Mouse (Mus musculus) ES-CJ7 (cell line): Measurements from ENCODE around the gene Slc2a4.
A peak's percentile ranks its signal among the peaks of the same experiment; 100 is the strongest.

Experiments used
- DNase-seq: peaks from one replicate; pipeline ENCODE4 v3.0.0; 2011; ENCODE audit warnings: low read depth, low spot score

Gene Slc2a4

DNA sequence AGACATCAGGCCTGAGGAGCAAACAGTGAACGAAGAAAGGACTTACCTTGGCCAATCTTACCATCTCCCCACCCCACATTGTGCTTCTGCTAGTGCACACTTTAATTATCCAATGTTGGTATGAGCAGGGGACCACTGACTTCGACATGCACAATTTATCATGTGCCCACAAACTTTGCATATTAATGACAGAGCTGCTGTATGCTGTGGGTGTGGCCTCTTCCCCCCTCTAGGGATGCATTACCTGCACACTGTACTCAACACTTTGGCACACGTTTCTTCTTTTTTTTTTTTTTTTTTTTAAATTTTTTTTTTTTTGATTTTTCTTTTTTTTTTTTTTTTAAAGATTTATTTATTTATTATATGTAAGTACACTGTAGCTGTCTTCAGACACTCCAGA is 22.8 kb upstream of the Slc2a4 start:
- DNase-seq: no peak

DNA sequence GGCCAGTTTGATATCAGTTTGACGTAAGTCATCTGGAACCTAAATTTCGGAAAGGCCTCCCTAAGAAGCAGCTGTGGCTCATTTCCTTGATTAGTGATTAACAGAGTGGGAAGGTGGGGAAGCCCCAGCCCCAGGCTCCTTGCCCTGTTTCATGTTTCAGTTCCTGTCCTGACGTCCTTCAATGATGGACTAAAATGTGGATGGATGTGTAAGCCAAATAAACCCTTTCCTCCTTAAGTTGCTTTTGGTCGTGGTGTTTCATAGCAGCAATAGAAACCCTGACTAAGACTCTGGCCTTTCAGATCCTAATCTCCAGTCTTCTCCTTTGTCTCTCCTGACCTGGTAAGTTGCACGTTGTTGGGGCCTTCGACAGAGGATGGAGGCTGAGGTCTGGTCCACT is 22.2 kb upstream of the Slc2a4 start:
- no peak for DNase-seq

DNA sequence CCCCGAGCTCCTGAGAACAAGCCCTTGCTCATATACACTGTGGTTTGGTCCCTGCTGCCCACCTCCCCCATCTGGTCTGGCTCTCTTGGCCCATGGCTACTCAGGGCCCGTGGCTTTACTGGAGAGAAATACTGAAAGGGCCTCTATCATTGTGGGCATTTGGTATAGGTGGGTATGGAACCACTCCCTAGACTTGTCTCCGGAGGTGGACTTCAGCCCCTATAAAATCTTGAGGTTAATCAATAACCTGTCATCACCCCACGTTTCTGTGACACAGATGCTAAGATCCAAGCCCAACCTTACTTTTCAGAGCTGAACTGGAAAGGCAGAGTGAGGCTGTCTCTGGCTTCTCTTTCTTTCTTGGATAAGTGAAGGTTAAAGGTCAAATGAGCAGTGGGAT is 20.8 kb upstream of the Slc2a4 start:
- no peak for DNase-seq

DNA sequence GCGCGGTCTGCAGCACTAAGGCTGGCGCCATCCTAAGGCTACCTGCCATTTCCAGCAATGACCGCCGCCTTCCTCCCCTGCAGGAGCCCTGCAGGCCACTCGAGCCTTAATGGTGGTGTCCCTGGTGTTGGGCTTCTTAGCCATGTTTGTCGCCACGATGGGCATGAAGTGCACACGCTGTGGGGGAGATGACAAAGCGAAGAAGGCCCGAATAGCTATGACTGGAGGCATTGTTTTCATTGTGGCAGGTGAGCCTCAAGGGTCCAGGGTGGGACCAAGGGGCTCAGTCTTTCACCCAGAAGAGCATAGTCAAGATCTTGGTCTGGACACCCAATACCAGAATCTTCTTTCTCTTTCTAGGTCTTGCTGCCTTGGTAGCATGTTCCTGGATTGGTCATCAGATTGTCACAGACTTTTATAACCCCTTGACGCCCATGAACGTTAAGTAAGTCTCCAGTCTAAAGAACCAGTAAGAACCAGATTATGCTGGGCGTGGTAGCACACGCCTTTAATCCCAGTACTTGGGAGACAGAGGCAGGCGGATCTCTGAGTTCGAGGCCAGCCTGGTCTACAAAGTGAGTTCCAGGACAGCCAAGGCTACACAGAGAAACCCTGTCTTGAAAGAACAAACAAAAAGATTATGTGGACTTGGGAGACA is 19.0 kb upstream of the Slc2a4 start:
- DNase-seq: peak; percentile 48

DNA sequence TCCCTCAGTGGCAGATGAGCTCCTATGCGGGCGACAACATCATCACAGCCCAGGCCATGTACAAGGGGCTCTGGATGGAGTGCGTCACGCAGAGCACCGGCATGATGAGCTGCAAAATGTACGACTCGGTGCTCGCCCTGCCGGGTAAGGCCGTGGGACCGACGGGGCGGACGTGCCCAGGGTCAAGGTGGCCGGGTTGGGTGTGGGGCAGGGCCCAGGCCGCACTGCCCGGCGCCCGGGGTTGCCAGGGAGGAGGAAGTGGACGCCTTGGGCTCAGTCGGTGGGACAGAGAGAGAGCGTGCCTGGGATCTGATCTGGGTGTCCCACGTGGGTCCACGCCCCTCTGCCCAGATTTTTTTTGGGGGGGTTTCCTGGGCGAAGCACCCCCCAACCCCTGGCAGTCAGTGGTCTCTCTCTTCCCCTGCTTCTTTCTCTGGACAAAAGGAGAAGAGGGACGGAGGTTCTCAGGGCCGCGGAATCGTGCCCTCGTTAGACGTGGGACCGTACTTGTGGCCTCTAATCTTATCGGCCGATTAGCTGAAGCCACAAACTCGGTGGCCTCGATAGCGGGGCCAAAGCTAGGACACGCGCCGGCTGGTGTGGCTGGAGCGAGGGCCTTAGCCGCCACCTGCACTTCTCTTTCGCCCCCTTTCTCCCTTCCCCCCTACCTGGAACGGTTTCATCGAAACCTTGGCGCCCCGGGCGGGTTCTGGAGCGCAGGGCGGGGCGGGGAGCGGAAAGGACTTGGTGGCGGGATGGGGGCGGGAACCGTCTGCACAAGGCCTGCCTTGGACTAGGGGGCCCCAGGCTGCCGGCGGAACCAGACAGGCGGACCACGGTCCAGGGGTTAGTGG is 18.2 kb upstream of the Slc2a4 start:
- DNase-seq: peak; percentile 46

DNA sequence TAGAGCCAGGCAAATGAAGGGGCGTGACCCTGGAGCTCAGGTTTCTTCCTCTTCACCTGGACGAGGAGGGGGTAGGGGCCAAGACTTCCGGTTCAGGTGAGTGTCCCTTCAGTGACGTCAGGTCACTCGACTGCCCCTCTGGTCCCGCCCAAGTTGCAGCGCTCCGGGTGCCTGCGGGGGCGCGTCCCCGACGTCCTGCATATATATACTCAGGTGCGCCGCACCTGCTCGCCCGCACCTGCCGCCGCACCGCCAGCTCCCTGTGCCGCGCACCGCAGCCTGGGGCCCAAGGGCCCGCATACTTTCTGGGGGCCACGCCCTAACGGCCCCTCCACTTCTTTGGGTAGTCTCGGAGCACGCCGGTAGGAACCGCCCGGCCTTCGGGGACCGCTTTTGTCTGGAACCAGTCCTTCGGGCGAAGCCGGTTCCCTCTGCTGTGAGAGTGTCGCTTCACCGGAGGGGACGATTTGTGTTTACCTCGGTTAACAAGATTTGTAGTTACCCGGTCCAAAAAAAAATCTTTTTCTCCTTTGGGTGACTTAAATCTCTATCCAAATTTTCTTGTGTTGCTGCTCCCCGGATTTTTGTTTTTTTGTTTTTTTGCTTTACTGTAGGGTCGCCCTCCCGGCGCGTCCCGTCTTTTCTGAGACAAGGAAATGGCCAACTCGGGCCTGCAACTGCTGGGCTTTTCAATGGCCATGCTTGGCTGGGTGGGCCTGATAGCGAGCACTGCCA is 17.4 kb upstream of the Slc2a4 start:
- DNase-seq: peak; percentile 45

DNA sequence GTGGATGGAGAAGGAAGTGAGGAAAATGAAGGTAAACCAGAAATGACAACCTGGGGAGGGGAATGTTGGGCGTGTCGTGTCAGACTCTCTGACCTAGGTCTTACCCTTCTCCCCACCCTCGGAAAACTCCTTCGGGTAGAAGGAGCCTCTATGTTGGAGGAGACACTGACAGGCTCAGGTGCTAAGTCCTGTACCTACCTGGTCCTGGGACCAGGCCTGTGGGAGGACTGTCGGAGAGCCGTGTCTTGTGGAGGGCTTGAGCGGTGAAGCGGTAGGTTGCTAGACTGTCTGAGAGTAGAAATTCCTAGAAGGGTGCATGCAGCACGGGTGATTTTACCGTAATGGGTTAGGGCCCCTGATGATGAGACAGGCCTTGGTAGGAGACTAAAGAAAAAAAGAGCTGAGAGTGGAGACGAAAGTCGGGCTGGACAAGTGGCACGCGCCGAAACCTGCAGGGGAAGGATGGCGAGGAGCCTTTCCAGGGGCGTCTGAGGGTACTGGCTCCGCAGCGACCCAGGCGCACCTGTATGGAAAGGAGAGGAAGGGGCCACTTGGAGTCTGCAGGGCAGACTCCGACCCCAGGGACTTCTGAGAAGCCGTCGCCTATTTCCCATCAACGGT is 16.8 kb upstream of the Slc2a4 start, which contains the start of gene Cldn7:
Gene Cldn7, plus strand, starts transcription at position 130 of the 621 bp plus-strand sequence.
- DNase-seq: no peak

DNA sequence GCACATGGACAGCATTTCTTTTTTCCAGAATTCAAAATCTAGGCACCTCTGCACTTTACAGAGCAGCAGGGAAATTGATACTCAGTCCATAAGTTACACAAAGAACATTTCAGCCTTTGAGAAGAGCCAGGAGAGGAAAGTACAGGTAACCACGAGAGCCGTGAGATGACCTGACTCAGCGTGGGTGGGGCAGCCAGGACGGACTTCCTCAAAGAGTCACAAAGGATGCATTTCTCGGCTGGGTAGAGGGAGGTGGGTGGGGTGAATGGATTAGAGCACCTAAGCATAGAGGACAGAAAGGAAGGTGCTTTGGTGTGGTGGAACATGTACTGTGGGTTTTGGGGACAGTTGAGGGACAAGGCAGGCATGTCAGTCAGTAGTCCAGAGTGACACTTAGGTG is 13.9 kb upstream of the Slc2a4 start:
- no peak for DNase-seq

DNA sequence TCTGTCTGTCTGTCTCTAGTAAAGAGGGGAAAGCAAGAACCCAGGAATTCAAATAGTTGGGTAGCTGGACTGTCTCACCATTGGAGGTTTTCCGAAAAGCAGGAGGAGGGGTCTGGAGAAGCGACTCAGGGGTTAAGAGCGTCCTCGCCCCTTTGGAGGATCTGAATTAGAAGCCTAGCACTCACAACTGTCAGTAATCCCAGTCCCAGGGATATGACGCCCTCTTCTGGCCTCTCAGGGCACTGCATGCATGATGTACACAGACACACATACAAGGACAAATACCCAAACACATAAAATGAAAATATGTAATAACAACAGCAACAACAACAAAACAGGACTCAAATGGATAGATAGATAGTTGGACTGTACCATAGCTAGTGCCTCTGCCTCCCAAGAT is 12.6 kb upstream of the Slc2a4 start:
- DNase-seq: peak; percentile 85

DNA sequence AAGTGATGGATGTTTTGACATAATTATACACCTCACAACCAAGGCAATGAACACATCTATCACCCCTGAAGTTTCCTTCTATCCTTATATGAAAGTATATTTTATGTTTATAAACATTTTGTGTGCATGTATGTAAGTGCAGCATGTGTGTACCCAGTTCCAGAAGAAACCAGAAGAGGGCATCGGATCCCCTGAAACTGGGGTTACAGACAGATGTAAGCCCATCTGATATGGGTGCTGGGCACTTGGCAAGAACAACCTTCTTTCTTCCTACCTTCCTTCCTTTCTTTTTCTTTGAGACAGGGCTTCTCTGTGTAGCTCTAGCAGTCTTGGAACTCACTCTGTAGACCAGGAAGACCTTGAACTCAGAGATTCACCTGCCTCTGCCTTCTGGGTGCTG is 8.2 kb upstream of the Slc2a4 start:
- DNase-seq: no peak

DNA sequence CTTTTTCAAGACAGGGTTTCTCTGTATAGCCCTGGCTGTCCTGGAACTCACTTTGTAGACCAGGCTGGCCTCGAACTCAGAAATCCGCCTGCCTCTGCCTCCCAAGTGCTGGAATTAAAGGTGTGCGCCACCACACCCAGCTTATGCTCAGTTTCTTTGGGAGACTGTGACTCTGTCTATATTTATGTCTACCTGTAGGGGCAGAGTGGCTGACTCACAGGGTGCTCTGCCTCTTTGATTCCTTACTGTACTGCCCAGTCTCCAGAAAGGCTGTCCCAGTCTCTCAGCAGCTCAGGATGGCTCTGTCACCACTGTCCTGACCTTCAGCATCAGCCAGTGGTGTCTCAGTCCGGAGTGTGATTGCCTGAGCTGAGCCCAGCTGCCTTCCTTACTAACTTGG is 7.6 kb upstream of the Slc2a4 start:
- peak; percentile 59 for DNase-seq

DNA sequence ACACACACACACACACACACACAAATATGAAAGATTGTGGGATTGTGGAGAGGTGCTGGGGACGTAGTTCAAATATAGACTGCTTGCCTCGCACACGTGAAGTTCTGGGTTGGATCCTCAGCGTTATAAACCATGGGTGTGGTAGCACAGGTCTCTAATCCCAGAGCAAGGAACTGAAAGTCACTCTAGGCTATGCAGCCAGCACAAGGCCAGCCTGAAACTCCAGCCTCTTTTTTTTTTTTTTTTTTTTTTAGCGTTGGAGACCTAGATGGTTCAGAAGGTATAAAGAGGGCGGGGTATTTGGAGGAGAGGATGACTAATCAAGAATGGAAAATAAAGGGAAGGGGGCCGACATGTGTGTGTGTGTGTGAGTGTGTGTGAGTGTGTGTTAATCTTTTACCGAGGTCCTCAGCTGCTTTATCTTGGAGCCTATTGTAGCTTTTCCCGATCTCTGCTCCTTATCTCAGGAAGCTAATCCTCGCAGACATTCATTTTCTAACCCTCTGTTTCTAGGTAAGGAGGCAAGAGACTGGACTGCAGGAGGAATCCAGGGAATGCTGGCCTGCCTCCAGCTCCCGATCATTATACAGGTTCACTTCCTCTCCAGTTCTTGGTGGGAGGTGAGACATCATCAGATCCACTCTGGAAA is 5.4 kb upstream of the Slc2a4 start:
- no peak for DNase-seq

DNA sequence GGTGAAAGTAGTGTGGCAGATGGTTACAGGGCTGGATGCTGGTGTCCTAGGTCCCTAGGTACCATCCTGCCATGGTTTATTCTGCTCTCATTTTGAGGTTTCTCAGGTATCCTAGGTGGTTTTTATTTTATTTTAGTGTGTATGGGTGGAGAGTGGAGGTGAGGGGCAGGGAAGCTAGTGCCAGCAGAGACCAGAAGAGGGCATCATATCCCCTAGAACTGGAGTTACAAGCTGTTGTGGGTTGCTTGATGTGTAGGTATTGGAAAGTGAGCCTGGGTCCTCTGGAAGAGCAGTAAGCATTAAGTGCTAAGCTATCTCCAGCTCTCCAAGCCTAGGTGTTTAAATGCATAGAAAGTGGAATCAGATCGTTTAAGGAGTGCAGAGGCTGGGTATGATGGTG is 4.3 kb upstream of the Slc2a4 start:
- DNase-seq: no peak

DNA sequence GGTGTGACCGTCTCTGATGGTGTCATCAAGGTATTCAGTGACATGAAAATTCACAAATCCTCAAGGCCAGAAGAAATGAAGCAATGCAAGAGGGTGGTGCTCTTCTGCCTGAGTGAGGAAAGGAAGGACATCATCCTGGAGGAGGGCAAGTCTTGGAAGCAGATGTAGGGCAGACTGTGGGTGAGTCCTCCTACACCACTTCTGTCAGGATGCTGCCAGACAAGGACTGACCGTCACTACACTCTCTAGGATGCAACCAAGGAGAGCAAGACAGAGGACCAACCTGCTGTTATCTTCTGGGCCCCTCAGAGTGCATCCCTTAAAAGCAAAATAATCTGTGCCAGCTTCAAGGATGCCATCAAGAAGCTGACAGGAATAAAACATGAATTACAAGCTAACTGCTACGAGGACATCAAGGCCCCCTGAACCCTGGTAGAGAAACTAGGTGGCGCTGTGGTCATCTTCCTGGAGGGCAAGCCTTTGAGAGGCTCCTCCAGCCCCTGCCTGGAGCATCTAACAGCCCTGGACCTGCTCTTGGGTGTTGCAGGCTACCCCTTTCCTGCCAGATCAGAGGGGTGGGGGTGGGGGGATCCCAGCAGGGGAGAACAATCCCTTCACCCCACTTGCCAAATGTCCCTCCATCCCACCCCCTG is 2.9 kb upstream of the Slc2a4 start:
- DNase-seq: peak; percentile 62

DNA sequence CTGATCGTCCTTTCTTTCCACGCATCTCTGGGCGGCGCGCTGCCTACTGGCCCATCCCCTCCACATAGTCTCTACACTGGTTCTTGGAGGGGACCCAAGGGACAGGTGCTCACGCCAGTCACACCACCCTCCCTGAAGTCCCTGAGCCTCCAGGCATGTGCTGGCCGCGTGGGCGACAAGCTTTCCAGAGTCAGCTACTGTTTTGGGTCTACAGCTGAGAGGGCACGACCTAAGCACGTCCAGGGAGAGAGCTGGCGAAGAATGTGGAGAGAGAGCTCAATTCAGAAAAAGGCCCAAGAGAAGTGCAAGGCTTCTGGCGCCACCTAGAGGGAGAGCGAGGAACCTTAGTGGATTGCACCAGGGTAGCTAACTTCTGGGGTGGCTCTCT is 769 bp upstream of the Slc2a4 start:
- DNase-seq: peak; percentile 89

DNA sequence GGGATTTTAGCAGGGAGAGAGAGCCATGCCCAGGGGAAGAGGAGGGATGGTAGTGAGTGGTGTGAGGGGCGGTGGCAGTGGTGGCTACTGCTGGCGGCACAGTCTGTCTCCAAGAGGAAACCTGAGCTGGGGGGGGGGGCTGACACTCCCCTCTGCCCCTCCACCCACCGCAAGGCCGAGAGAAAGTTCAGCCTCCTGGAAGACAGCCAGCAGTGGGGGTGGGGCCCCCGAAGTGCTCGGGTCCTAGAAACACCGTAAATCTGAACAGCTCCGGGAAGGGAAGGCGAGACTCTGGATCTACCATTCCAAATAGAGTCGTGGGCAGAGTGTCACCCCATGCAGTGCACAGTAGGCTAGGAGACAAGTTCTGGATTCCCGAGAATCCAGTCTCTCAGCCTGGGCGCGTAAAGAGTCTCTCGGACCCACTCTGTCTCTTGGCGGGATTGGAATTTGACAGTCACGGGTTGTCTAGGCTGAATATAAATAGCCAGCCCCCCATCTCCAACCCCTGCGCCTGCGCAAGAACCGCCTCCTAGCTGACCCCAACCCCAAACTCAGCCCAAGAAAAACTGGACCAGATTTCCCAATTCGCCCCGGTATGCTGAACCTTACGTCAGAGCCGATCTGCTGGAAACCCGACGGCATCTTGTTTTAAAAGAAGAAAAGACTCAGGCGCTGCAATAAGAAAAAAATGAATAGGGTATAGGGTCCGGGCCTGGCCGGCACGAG is 487 bp downstream of the Slc2a4 start:
- DNase-seq: no peak

DNA sequence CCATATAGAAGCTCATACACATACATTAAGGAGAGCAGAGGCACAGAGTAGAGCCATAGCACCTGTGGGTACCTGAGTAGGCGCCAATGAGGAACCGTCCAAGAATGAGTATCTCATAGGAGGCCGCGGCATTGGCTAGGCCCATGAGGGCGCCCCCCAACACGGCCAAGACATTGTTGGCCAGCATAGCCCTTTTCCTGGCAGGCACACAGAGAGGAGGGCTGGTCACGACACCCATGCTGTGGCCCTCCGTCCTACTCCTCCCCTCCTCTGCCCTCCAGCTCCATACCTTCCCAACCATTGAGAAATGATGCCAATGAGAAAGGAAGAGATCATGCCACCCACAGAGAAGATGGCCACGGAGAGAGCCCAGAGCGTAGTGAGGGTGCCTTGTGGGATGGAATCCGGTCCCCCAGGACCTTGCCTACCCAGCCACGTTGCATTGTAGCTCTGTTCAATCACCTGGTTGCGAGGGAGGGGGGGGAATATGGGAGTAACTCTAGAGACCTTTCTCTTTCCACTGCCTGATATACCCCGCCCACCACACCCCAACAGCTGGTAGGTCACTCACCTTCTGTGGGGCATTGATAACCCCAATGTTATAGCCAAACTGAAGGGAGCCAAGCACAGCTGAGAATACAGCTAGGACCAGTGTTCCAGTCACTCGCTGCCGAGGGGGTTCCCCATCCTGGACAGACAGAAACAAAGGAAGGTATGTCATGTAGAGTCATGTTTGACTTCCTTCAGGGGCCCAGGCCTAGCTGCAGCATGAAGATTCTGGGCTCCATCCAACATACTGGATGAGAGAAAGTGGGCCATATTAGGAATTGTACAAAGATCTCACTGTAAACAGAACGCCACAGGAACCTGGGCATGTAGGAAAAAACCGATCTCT is 1.7 kb downstream of the Slc2a4 start:
- no peak for DNase-seq

DNA sequence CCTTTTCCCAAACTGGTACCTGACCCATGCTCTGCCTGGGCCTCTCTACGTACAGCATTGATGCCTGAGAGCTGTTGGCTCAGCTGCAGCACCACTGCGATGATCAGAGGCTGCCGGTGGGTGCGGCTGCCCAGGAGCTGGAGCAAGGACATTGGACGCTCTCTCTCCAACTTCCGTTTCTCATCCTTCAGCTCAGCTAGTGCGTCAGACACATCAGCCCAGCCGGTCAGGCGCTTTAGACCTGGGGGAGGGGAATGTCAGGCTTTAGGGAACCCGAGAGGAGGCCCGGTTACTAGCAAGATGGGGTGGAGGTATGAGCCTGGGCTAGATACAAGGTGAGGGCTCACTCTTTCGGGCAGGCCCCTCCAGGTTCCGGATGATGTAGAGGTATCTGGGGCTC is 2.8 kb downstream of the Slc2a4 start:
- DNase-seq: no peak

DNA sequence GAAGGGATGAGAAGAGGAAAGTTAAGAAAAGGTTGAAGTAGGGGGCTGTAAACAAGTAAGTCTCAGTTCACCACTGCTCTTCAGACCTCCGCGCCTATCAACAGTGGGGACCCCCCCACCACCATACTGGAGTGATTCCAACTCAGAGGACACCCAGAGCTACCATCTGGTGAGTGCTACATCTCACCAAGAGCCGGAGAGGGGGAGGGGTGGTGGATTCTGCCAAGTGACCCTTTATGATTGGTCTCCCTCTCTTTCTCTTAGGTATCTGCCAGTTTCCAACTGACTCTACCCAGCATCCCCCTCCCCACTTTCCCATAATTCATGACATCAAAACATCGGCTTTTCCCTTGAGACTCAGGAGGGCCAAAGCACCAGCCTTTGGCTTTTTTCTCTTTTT is 7.0 kb downstream of the Slc2a4 start:
- DNase-seq: no peak
